Mouse (Mus musculus) embryonic fibroblast, embryonic 13.5 days (primary cell): ENCODE measurements around the gene Sf3a2.

Source experiments
- CTCF ChIP-seq: IDR thresholded peaks from 2 replicates; pipeline ENCODE4 v1.5.1; 2011; ENCODE audit warnings: mild to moderate bottlenecking, control low read depth, low read length, moderate library complexity, borderline replicate concordance; ENCODE audit not compliant: insufficient read depth
- POLR2A ChIP-seq: IDR thresholded peaks from 2 replicates; pipeline ENCODE4 v1.6.1; 2011; ENCODE audit warnings: low read depth, mild to moderate bottlenecking, control low read depth, low read length, moderate library complexity

- no peak for TF ChIP-seq CTCF
- no peak for TF ChIP-seq POLR2A
These were observed 6.9 kb downstream of the Sf3a2 start, which contains the start of gene Amh for GRCm38 (mm10) chr10:80804916-80805315.
